Mouse (Mus musculus) testis, adult 2 months (tissue): ENCODE data around the gene Egf.

Source experiments
- CTCF ChIP-seq: fragments of 200-500 bp; IDR thresholded peaks from 2 replicates; pipeline ENCODE4 v1.5.1; 2012; ENCODE audit warnings: low read depth, mild to moderate bottlenecking, inconsistent platforms, low read length, moderate library complexity; ENCODE audit not compliant: control insufficient read depth, insufficient read depth, insufficient replicate concordance
- POLR2A ChIP-seq: fragments of 200-500 bp; IDR thresholded peaks from 2 replicates; pipeline ENCODE4 v1.6.1; 2012; ENCODE audit warnings: low read depth, mild to moderate bottlenecking, inconsistent platforms, low read length, moderate library complexity; ENCODE audit not compliant: control insufficient read depth

GRCm38 (mm10) chr3:129793801-129794200 is 38.7 kb upstream of the Egf start:
- no peak for TF ChIP-seq POLR2A
- TF ChIP-seq CTCF: no peak
